Mouse (Mus musculus) heart, adult 2 months (tissue): ENCODE results near the gene Map3k1. TPM values are rescaled to one million over a fixed set of nuclear protein-coding genes. Genes with fewer than 3 reads are reported as not detected.
A peak's percentile ranks its signal among the peaks of the same experiment; 100 is the strongest.

Experiments
- DNase-seq, 2 experiments: peaks; one replicate each; pipeline ENCODE4 v3.0.0; 2021
- H3K27ac ChIP-seq: fragments of 200-600 bp; 2 replicates; pipeline ENCODE4 v1.8.1; 2022
- H3K27me3 ChIP-seq: fragments of 200-500 bp; 2 replicates; pipeline ENCODE4 v1.6.1; 2012; ENCODE audit warnings: mild to moderate bottlenecking, low read length, inconsistent platforms, mixed read lengths; ENCODE audit not compliant: control insufficient read depth, insufficient read depth
- H3K36me3 ChIP-seq: fragments of 200-500 bp; 2 replicates; pipeline ENCODE4 v1.6.1; 2012; ENCODE audit warnings: low read length, inconsistent platforms; ENCODE audit not compliant: control insufficient read depth, insufficient read depth
- H3K4me1 ChIP-seq: fragments of 200-500 bp; 2 replicates; pipeline ENCODE4 v1.6.1; 2011; ENCODE audit warnings: low read length; ENCODE audit not compliant: control insufficient read depth, insufficient read depth
- H3K4me3 ChIP-seq: fragments of 200-600 bp; 2 replicates; pipeline ENCODE4 v1.8.1; 2022
- H3K79me2 ChIP-seq: fragments of 200-500 bp; replicated peaks from 2 replicates; pipeline ENCODE4 v1.6.1; 2012; ENCODE audit warnings: mild to moderate bottlenecking, inconsistent platforms, low read length, moderate library complexity, mixed read lengths; ENCODE audit not compliant: control insufficient read depth, insufficient read depth
- H3K9ac ChIP-seq: fragments of 200-500 bp; 2 replicates; pipeline ENCODE4 v1.6.1; 2012; ENCODE audit warnings: low read depth, mild to moderate bottlenecking, control low read depth, inconsistent platforms, low read length, mixed read lengths
- CTCF ChIP-seq: fragments of 200-600 bp; IDR thresholded peaks from 2 replicates; pipeline ENCODE4 v1.8.1; 2022; ENCODE audit warnings: antibody characterized with exemption, mild to moderate bottlenecking, moderate library complexity
- EP300 ChIP-seq: fragments of 200-500 bp; IDR thresholded peaks from 2 replicates; pipeline ENCODE4 v1.6.1; 2011; ENCODE audit warnings: low read depth, low read length, control low read depth; ENCODE audit not compliant: insufficient read depth
- POLR2A ChIP-seq: fragments of 200-500 bp; IDR thresholded peaks from 2 replicates; pipeline ENCODE4 v1.6.1; 2011; ENCODE audit warnings: mild to moderate bottlenecking, low read depth, low read length, control low read depth; ENCODE audit not compliant: insufficient read depth
- WGBS: fragments of 180-500 bp; shearing (Covaris S2); methylation state at CpG from one replicate; pipeline ENCODE4 v1.1.7; 2018; 5-methylcytosine and 5-hydroxymethylcytosine counted together
- intact Hi-C: fragments of 180-260 bp; cut with DNase I; formaldehyde crosslinking; loops from one replicate; pipeline ENCODE4 v1.15.1; 2025
- polyA plus RNA-seq: library from polyadenylated mRNA; depleted of rRNA; stranded (reverse); fragments of >200 nt; gene quantifications from 2 replicates; pipeline ENCODE4 v1.2.3, GENCODE M21; 2012
- total RNA-seq, 2 experiments: library from RNA; stranded (reverse); gene quantifications; 2 replicates each; pipeline ENCODE4 v1.2.3; 2021

Gene Map3k1
- total and polyA plus RNA-seq, 3 experiments: 10.7 to 24.6 (median 15.2) TPM

DNA sequence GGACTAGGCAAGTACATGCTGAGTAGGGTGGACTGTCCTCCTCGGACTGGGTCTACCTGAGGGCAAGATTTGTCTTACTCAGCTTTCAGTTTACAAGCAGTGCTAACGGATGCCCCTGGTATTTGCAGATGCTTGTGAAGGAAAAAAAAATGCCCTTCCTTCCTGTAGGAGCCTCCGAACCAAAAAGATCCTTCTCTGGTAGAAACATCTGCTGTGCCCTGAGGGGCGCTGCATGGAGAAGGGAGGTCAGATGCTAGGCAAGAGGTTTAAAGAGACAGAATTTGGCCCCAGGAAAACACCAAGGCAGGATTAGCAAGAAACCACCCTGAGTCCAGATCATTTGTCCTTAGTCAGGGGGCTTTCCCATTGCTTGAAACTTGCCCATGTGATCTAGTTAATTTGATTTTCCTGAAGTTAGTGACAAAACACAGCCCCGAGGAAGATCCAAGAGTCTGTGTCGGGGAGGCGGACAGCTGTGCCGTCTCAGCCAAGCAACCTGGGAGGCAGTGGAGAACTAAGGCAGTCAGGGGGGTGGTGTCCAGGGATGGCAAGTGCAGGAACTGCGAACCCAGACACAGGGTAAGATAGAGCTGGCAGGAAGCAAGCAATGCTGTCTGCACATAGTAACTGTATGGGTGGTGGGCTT, 19.2 kb downstream of the Map3k1 start:
- no peak for DNase-seq
- Histone ChIP-seq H3K4me3 (no peak overlapping the region), H3K9ac (peak overlapping the region; percentile 48), H3K27me3 (no peaks in the 10 kb centered on the region), H3K27ac (peak overlapping the region; percentile 73), H3K4me1 (peaks cover 37% of the 10 kb centered on the region), H3K79me2 (peaks cover 20% of the 10 kb centered on the region), H3K36me3 (peaks cover 8% of the 10 kb centered on the region; the same call in 1 of the 2 replicates)
- intact Hi-C loops: loop anchor here (2.0 to 5.0 kb wide), 4 partner anchors 17 to 298 kb away; no protein-coding TSS in a partner anchor
- TF ChIP-seq EP300 (no peak), CTCF (no peak), POLR2A (no peak)
- 33% methylated on average over 9 of the region's 9 CpGs for WGBS

DNA sequence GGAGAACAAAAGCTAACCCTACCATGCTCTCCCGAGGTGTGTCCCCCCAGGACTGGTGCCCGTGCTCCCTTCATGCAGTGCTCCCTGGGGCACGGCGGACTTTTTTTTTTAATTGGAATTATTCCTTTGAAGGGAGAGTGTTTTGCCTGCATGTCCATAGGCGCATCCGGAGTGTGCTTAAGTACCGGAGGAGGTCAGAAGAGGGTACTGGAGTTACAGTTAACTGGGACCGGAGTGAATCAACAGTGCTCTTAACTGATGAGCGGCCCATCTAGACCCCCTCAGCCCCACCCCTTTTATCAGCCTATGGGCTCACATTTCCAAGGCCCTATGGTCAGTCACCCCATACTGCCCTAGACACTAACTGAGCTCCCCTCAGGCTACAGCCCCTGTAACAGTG, 19.9 kb downstream of the Map3k1 start:
- H3K27ac ChIP-seq: peak overlapping the region; percentile 73
- peak overlapping the region; percentile 29; the same call in 1 of the 2 replicates for H3K4me3 ChIP-seq
- no peak for DNase-seq
- TF ChIP-seq POLR2A: no peak
- TF ChIP-seq CTCF: peak; percentile 24
- TF ChIP-seq EP300: no peak
- 23% methylated on average over 9 of the region's 9 CpGs for WGBS
- H3K36me3 ChIP-seq: peaks cover 8% of the 10 kb centered on the region; the same call in 1 of the 2 replicates
- intact Hi-C loops: loop anchor here (1.0 to 5.0 kb wide), 4 partner anchors 18 to 470 kb away; no protein-coding TSS in a partner anchor
- no peaks in the 10 kb centered on the region for H3K27me3 ChIP-seq
- peak overlapping the region; percentile 48 for H3K9ac ChIP-seq
- H3K79me2 ChIP-seq: peaks cover 20% of the 10 kb centered on the region
- peaks cover 39% of the 10 kb centered on the region for H3K4me1 ChIP-seq

- H3K27me3 ChIP-seq: no peaks in the 10 kb centered on the region
- intact Hi-C loops: loop anchor here (1.0 to 5.0 kb wide), 4 partner anchors 19 to 471 kb away; no protein-coding TSS in a partner anchor
- peaks cover 18% of the 10 kb centered on the region for H3K79me2 ChIP-seq
- peak overlapping the region; percentile 22 for H3K9ac ChIP-seq
- peak overlapping the region; percentile 29 for H3K4me3 ChIP-seq
- peaks cover 41% of the 10 kb centered on the region for H3K4me1 ChIP-seq
- DNase-seq: peak; percentile 81 to 84
- WGBS: 19% methylated on average over 18 of the region's 18 CpGs
- peaks cover 8% of the 10 kb centered on the region; the same call in 1 of the 2 replicates for H3K36me3 ChIP-seq
- peak overlapping the region; percentile 73 for H3K27ac ChIP-seq
- peak; percentile 86 for TF ChIP-seq CTCF
- no peak for TF ChIP-seq POLR2A
- peak; percentile 69; the same call in 1 of the 2 replicates for TF ChIP-seq EP300
These were observed 20.8 kb downstream of the Map3k1 start for GRCm38 (mm10) chr13:111787857-111788619.

- 89% methylated on average over 7 of the region's 7 CpGs for WGBS
- peaks cover 14% of the 10 kb centered on the region for H3K79me2 ChIP-seq
- no peaks in the 10 kb centered on the region for H3K27me3 ChIP-seq
- DNase-seq: no peak
- H3K4me3 ChIP-seq: no peak overlapping the region
- intact Hi-C loops: loop anchor here (5.0 kb wide), 1 partner anchor 301 kb away; no protein-coding TSS in a partner anchor
- peaks cover 30% of the 10 kb centered on the region for H3K4me1 ChIP-seq
- TF ChIP-seq POLR2A: no peak
- no peak for TF ChIP-seq CTCF
- no peak for TF ChIP-seq EP300
- peaks cover 8% of the 10 kb centered on the region; the same call in 1 of the 2 replicates for H3K36me3 ChIP-seq
- H3K9ac ChIP-seq: no peak overlapping the region
- no peak overlapping the region for H3K27ac ChIP-seq
These were observed 22.2 kb downstream of the Map3k1 start for GRCm38 (mm10) chr13:111786584-111786983.

- WGBS: 40% methylated on average over 8 of the region's 8 CpGs
- H3K27me3 ChIP-seq: no peaks in the 10 kb centered on the region
- H3K4me3 ChIP-seq: no peak overlapping the region
- no peak overlapping the region for H3K27ac ChIP-seq
- peaks cover 18% of the 10 kb centered on the region for H3K4me1 ChIP-seq
- intact Hi-C loops: no loop called here
- DNase-seq: peak in 1 of 2 experiments; percentile 68
- 0 out of 2 replicates have a peak, but pooled peaks have one; percentile 61 for TF ChIP-seq EP300
- no peak for TF ChIP-seq POLR2A
- TF ChIP-seq CTCF: no peak
- H3K79me2 ChIP-seq: peaks cover 10% of the 10 kb centered on the region
- H3K9ac ChIP-seq: no peak overlapping the region
- no peaks in the 10 kb centered on the region; the same call in 1 of the 2 replicates for H3K36me3 ChIP-seq
These were observed 25.3 kb downstream of the Map3k1 start for GRCm38 (mm10) chr13:111783451-111783850.
